Mouse (Mus musculus) limb, embryonic 14.5 days (tissue): ENCODE results near the gene Car6. TPM values are rescaled to one million over a fixed set of nuclear protein-coding genes. Genes with fewer than 3 reads are reported as not detected.

Source experiments
- ATAC-seq: fragments of 200-750 bp; cut with Nextera tagmentation; 2 replicates; pipeline ENCODE4 v1.8.0; 2017; ENCODE audit warnings: low read depth, moderate number of reproducible peaks, moderate TSS enrichment; ENCODE audit not compliant: low FRiP score
- DNase-seq: peaks from one replicate; pipeline ENCODE4 v3.0.0-alpha.2; 2015; ENCODE audit warnings: low spot score
- H3K27ac ChIP-seq: fragments of 300-500 bp; sonication (generic); replicated peaks from 2 replicates; pipeline ENCODE4 v1.5.1; 2014; ENCODE audit warnings: low read depth, mild to moderate bottlenecking, low read length, moderate library complexity, mixed read lengths
- H3K27me3 ChIP-seq: fragments of 300-500 bp; sonication (generic); 2 replicates; pipeline ENCODE4 v1.6.1; 2014; ENCODE audit warnings: low read length, mixed read lengths; ENCODE audit not compliant: control insufficient read depth, insufficient read depth
- H3K36me3 ChIP-seq: fragments of 300-500 bp; sonication (generic); 2 replicates; pipeline ENCODE4 v1.6.1; 2014; ENCODE audit warnings: mild to moderate bottlenecking, low read length, moderate library complexity, mixed read lengths; ENCODE audit not compliant: control insufficient read depth, insufficient read depth
- H3K4me1 ChIP-seq: fragments of 300-500 bp; sonication (generic); 2 replicates; pipeline ENCODE4 v1.6.1; 2014; ENCODE audit warnings: antibody characterized with exemption, low read length, mixed read lengths; ENCODE audit not compliant: control insufficient read depth, insufficient read depth
- H3K4me2 ChIP-seq: fragments of 300-500 bp; sonication (generic); replicated peaks from 2 replicates; pipeline ENCODE4 v1.6.1; 2014; ENCODE audit warnings: low read depth, mild to moderate bottlenecking, low read length, moderate library complexity; ENCODE audit not compliant: severe bottlenecking
- H3K4me3 ChIP-seq: fragments of 300-500 bp; sonication (generic); replicated peaks from 2 replicates; pipeline ENCODE4 v1.5.1; 2014; ENCODE audit warnings: low read length
- H3K9ac ChIP-seq: fragments of 300-500 bp; sonication (generic); 2 replicates; pipeline ENCODE4 v1.6.1; 2014; ENCODE audit warnings: mild to moderate bottlenecking, low read depth, low read length, moderate library complexity; ENCODE audit not compliant: severe bottlenecking
- H3K9me3 ChIP-seq: fragments of 300-500 bp; sonication (generic); 2 replicates; pipeline ENCODE4 v1.6.1; 2016; ENCODE audit warnings: low read length; ENCODE audit not compliant: control insufficient read depth
- POLR2A ChIP-seq: fragments of 200-500 bp; IDR thresholded peaks from 2 replicates; pipeline ENCODE4 v1.8.0; 2012; ENCODE audit warnings: inconsistent platforms, mild to moderate bottlenecking, moderate library complexity, borderline replicate concordance; ENCODE audit not compliant: insufficient read depth, insufficient read length; ENCODE audit errors: extremely low read depth
- WGBS: fragments of 180-500 bp; shearing (Covaris S2); extraction: QIAGEN DNeasy Blood & Tissue Kit; methylation state at CpG from one replicate; pipeline ENCODE4 v1.1.7; 2014; 5-methylcytosine and 5-hydroxymethylcytosine counted together
- polyA plus RNA-seq, 2 experiments: library from polyadenylated mRNA; depleted of rRNA in 1 of 2; stranded (reverse) in 1 of 2; unstranded in 1 of 2; fragments of >200 nt; fragmentation: Nextera tagmentation in 1 of 2; extraction: Ambion mirVana in 1 of 2; gene quantifications; 2 replicates each; pipeline versions ENCODE4 v1.2.1 to v1.2.3; 2012 to 2014

Gene Car6
- polyA plus RNA-seq (2012; rRNA removed) = 0.14 and 0.26 TPM in 2 replicates
- polyA plus RNA-seq (2014; fragmentation: Nextera tagmentation; extraction: Ambion mirVana) = 0.14 TPM in 1 of 2 replicates, not detected in the other

DNA sequence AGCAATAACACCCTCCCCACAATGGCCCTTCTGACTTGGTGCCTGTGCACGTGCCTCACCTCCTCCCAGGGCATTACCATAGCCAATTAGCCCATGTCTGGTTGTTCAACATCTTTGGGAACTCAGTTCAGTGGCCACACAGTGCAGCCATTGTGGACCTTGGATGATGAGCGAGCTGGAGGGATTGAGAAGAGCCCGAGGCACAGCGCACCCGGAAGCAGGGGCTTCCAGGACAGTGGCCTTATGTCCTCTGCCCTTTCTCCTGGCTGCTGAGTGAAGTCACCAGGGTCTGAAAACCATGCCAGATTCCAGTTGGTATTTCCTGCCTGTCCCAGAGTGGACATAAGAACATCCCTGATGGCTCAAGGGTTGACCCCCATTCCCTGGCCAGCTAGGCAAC is at the start of gene Car6:
TSS of gene Car6 (minus strand) at position 101 of the 400 bp plus-strand sequence.
- Histone ChIP-seq H3K27ac (no peak within 1 kb of the TSS), H3K27me3 (no peaks in the 10 kb centered on the region), H3K9ac (no peak within 1 kb of the TSS), H3K4me1 (no peaks in the 10 kb centered on the region), H3K9me3 (no peaks in the 10 kb centered on the region), H3K4me3 (no peak within 1 kb of the TSS), H3K36me3 (no peaks in the 10 kb centered on the region), H3K4me2 (no peak within 1 kb of the TSS)
- ATAC-seq (no peak), DNase-seq (no peak)
- 78% methylated on average over 5 of the region's 5 CpGs for WGBS
- TF ChIP-seq POLR2A = no peak

DNA sequence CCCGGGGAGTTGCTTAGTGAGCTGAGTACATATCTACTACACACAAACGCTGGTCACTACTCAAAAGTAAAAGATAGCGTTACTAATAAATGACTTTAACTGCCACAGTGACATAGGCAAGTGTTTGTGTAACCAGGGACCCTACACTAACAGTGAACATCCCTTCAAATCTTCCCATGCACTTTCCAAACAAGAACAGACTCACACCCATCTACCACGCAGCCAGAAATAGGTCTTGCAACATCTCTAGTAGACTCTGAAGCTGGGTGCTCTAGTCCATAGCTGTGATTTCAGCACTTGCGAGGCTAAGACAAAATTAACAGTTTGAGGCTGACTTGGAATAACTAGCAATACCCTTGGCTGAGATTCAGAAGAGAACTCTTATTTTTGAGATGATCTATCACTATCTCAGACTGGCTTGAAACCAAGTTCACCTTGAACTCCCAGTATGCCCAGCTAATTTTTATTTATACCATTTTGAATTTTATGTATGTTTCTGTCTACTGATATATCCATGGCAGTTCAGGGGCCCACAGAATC is 48.7 kb upstream of the Car6 start:
- ATAC-seq = no peak
- 76% methylated on average over 5 of the region's 5 CpGs for WGBS
- no peak for TF ChIP-seq POLR2A
- H3K27ac ChIP-seq = no peak overlapping the region
- H3K36me3 ChIP-seq = peaks cover 55% of the 10 kb centered on the region
- no peak for DNase-seq
- H3K4me1 ChIP-seq = no peaks in the 10 kb centered on the region
- no peak overlapping the region for H3K4me2 ChIP-seq
- H3K9me3 ChIP-seq = no peaks in the 10 kb centered on the region
- no peak overlapping the region for H3K4me3 ChIP-seq
- H3K9ac ChIP-seq = no peak overlapping the region
- H3K27me3 ChIP-seq = no peaks in the 10 kb centered on the region

DNA sequence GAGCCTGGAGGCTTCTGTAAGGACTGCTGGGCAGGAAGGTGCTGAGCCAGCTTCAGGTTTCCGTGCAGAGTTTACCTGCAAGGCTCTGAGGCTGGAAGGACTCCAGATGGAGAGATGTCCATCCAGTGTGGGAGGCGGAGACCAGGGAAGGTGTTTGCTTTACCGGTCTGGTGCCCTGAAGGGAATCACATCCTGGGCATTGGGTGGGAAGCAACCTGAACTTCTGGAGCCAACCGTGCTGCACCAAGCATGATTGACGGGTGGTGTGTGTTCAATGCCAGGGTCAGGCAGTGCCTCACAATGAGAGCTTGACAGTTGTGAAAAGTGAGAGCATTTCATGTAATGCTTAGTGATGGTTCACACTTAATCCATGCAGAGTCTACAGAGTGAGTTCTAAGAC is 47.8 kb upstream of the Car6 start:
- H3K36me3 ChIP-seq = peaks cover 63% of the 10 kb centered on the region
- 83% methylated on average over 5 of the region's 5 CpGs for WGBS
- TF ChIP-seq POLR2A = no peak

DNA sequence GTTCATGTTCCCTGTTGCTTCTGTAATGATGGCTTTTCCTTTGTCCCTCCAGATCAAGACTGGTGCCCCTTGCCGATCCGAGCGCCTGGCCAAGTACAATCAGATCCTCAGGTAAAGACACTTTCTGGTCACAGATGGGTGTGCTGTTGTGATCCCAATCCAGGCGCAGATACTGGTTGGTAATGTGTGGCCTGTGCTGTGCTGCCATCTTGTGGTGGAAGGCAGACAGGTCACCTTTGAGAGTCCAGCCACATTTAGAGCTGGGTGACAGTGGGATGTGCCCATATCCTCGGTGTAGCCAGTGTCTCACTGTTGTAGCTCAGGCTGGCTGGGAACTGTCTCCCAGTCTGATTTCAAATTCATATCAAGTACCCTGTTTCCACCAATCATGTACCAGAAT is 46.9 kb upstream of the Car6 start:
- H3K9ac ChIP-seq = no peak overlapping the region
- no peak overlapping the region for H3K4me3 ChIP-seq
- peak; percentile 31; the same call in 1 of the 2 replicates for ATAC-seq
- H3K36me3 ChIP-seq = peaks cover 73% of the 10 kb centered on the region
- 68% methylated on average over 5 of the region's 5 CpGs for WGBS
- no peak overlapping the region for H3K27ac ChIP-seq
- no peak overlapping the region for H3K4me2 ChIP-seq
- no peak for DNase-seq
- no peaks in the 10 kb centered on the region for H3K27me3 ChIP-seq
- H3K9me3 ChIP-seq = no peaks in the 10 kb centered on the region
- H3K4me1 ChIP-seq = no peaks in the 10 kb centered on the region
- TF ChIP-seq POLR2A = no peak

More for the DNA sequence above, 47.8 kb upstream of the Car6 start:
- no peak overlapping the region for H3K9ac ChIP-seq
- H3K4me3 ChIP-seq = no peak overlapping the region
- H3K9me3 ChIP-seq = no peaks in the 10 kb centered on the region
- no peak for DNase-seq
- H3K4me1 ChIP-seq = no peaks in the 10 kb centered on the region
- no peak overlapping the region for H3K4me2 ChIP-seq
- no peaks in the 10 kb centered on the region for H3K27me3 ChIP-seq
- no peak for ATAC-seq
- no peak overlapping the region for H3K27ac ChIP-seq

DNA sequence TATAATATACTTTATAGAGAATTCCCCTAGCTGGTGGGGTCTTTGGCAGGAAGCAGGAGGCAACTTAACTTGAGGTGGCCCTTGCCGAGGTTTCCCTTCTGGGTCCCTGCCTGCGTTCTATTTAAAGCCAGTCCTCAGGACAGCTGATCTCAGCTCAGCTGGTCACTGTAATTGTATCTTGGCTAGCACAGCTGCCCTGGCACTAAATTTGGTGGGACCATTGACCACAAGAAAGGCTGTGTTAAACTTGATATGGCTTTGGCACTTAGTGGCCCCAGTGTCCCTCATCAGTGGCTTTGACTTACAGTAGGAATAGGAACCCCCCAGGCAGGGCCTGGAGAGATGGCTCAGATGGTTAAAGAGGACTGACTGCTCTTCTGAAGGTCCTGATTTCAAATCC is 44.7 kb upstream of the Car6 start:
- DNase-seq (no peak), ATAC-seq (no peak)
- Histone ChIP-seq H3K4me1 (peaks cover 6% of the 10 kb centered on the region; the same call in 1 of the 2 replicates), H3K36me3 (peaks cover 90% of the 10 kb centered on the region), H3K9me3 (no peaks in the 10 kb centered on the region), H3K4me3 (no peak overlapping the region), H3K4me2 (no peak overlapping the region), H3K27me3 (no peaks in the 10 kb centered on the region), H3K27ac (no peak overlapping the region), H3K9ac (no peak overlapping the region)
- WGBS = 75% methylated on average over 2 of the region's 2 CpGs
- TF ChIP-seq POLR2A = no peak
